22 mouse cellular contexts compared by ENCODE assay signal in genomic region chr15:10593094-10593493, GRCm38 (mm10). TPM values are rescaled to one million over a fixed set of nuclear protein-coding genes. Genes with fewer than 3 reads are reported as not detected.
"Had no signal": no experiment of that assay in that cellular context is flagged by ENCODE, and none has a peak within 500 bp of the region (broad histone marks: within the 10 kb centered on the region; RNA-seq: fewer than 3 reads in every experiment).

No protein-coding gene starts in this region.

- ATAC-seq: liver, embryonic 12.5 days; midbrain, embryonic 16.5 days had no signal

- H3K9me3 ChIP-seq: limb, embryonic 15.5 days; liver, embryonic 12.5 days; megakaryocyte, embryonic 14.5 days; midbrain, embryonic 12.5 days; neural tube, embryonic 15.5 days had no signal

- H3K36me3 ChIP-seq: neural tube, embryonic 15.5 days had no signal

- H3K9ac ChIP-seq: limb, embryonic 15.5 days; liver, embryonic 12.5 days; midbrain, embryonic 12.5 days; neural tube, embryonic 15.5 days had no signal

- DNase-seq: kidney, adult 8-10 months; kidney, postnatal 25 days; layer of hippocampus, adult 9-11 months; layer of hippocampus, postnatal 36 days; lung, postnatal 10 days; right cerebral cortex, adult 18-20 months; right cerebral cortex, postnatal 25 days had no signal

- H3K27me3 ChIP-seq: limb, embryonic 15.5 days; liver, embryonic 12.5 days; megakaryocyte, embryonic 14.5 days; midbrain, embryonic 12.5 days; neural tube, embryonic 15.5 days had no signal

- H3K4me1 ChIP-seq: liver, embryonic 12.5 days; midbrain, embryonic 12.5 days; neural tube, embryonic 15.5 days had no signal

- H3K4me2 ChIP-seq: limb, embryonic 15.5 days; liver, embryonic 12.5 days; midbrain, embryonic 12.5 days; neural tube, embryonic 15.5 days had no signal

- H3K4me3 ChIP-seq: limb, embryonic 15.5 days; liver, embryonic 12.5 days; megakaryocyte, embryonic 14.5 days; midbrain, embryonic 12.5 days; neural tube, embryonic 15.5 days had no signal

- H3K27ac ChIP-seq: limb, embryonic 15.5 days; liver, embryonic 12.5 days; midbrain, embryonic 12.5 days; neural tube, embryonic 15.5 days; stomach, postnatal 0 days had no signal

RNA-seq across cellular contexts. Expression of gene Ttc23l, which starts 34.6 kb away (rescaled TPM):
- total RNA-seq: layer of hippocampus, adult 18-20 months; layer of hippocampus, postnatal 36 days; left cerebral cortex, adult 8-10 months; left cerebral cortex, postnatal 25 days had no signal
- polyA plus RNA-seq: kidney, embryonic 16.5 days; limb, embryonic 11.5 days; limb, embryonic 15.5 days; liver, embryonic 12.5 days; liver, embryonic 16.5 days; midbrain, embryonic 12.5 days; neural tube, embryonic 11.5 days; neural tube, embryonic 15.5 days; small intestine, adult 2 months; stomach, postnatal 0 days had no signal
